Mouse (Mus musculus): ENCODE results near the gene Rcan2.
A peak's percentile ranks its signal among the peaks of the same experiment; 100 is the strongest.

Gene Rcan2

GRCm38 (mm10) chr17:44020707-44021220 is 219.6 kb downstream of the Rcan2 start:
- DNase-seq (ENCODE audit: low spot score in 2 of 2), result no peak

GRCm38 (mm10) chr17:44023842-44024241 is 222.7 kb downstream of the Rcan2 start:
- no peak for DNase-seq (ENCODE audit: low spot score in 2 of 2)

DNA sequence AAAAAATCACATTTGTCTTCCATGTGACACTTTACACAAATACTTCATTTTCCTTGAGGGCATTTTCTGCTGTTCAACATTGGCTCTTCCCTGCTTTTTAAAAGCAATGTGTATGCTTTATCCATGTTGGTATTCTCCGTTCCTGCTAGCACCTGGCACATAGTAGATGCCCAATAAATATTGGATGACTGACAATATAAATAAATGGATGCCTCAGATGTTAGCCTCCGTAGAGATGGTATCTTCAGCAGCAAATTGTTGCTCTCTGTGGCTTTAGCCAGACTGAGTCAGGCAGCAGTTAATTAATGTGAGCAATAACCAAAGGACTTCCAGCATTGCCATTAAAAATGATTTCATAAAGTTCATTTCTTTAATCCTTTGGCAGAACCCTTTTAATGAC is 223.9 kb downstream of the Rcan2 start:
- DNase-seq (ENCODE audit: low spot score in 2 of 2), result no peak

DNA sequence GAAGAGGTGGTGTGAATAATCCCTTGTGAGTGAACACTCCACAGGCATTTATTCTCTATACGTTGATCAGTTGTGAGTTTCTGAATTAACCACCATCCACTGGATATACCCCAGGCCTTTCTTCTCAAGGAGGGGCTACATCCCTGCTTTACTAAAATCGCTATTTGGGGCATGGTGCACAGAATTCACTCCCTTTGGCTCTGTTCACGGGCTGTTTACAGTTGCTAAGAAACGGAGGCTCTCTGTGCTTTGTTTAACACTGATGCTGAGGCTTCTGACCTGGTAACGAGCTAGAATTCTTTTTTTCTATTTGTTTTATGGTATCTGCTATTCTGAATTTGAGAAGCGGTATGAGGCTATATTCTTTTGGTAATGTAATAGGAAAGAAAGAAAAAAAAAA is 224.8 kb downstream of the Rcan2 start:
- DNase-seq (ENCODE audit: low spot score in 2 of 2), result peak in 1 of 2 experiments; percentile 18

DNA sequence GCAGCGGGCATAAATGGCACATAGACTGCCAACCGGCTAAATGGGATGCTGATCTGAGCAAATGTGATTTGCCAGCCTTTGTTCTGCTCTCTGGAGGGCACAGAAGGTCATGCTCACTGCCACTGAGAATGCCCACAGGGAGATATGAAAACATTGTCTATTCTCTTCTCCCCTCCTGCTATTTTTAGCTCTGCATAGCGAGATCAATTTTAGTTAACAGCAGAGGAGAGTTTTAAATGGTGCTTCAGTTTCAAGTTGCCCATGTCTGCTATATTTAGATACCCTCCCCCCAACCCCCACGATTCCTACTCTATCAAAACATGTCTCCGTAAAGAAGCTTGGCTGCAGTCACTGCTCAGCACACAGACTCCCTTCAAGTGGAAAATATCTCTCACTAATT is 225.2 kb downstream of the Rcan2 start:
- DNase-seq (ENCODE audit: low spot score in 2 of 2), result peak; percentile 18 to 20

GRCm38 (mm10) chr17:44026786-44027185 is 225.6 kb downstream of the Rcan2 start:
- DNase-seq (ENCODE audit: low spot score in 2 of 2), result no peak

DNA sequence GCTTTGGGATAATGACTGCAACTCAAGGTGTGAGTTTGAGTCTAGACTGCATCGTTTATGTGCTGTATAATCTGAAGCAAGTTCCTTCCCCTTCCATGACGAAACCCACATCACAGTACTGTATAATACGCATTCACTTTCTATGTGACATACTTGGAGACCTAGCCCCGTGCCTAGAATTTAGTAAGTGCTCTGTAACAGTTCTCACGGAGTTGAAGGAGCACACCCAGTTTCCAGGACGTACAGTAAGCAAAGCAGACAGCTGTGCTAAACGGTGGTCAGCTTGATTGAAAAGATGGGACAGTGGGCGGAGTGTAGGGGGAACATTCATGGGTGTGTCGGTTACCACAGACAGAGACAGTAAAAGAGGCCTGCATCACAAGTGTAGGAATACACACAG is 226.2 kb downstream of the Rcan2 start:
- DNase-seq (ENCODE audit: low spot score in 2 of 2), result no peak

GRCm38 (mm10) chr17:44029616-44030015 is 228.5 kb downstream of the Rcan2 start:
- no peak for DNase-seq (ENCODE audit: low spot score in 2 of 2)

DNA sequence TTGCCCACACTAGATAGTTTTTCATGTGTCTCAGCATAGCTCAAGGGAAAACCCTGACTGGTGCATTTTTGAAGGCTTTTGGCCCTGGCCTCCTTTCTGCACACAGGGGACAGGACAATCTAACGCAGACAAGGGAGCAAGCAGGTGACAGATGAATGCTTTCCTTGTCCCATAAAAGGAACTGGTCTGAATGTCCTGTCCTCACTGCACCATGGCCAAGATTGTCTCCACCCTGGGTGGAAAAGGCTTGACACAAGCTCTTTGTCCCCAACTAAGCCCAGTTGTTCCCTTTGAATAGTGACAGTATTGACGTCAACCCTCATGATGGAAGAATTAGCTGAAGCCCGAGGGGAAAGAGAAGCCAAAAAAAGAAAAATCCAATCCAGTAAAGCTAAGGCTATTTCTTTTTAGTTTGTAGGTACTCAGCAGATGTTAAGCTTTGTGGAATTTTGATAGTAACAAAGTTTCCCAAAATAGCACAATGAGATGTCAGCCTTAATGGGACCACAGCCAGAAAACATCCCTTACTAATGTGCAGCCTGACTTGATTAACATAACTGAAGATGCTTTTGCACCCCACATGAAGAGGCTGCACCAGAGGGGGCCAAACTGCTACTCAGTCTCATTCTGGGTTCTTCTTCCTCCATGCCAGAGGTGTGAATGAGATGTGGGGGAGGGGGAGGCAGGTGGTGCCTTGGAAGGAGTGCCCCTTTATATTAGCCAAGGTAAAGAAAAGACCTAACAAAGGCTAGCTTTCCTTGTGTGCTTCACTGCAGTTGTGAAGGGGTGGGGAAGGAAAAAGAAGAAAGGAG is 229.8 kb downstream of the Rcan2 start:
- peak; percentile 18 to 28 for DNase-seq (ENCODE audit: low spot score in 2 of 2)

DNA sequence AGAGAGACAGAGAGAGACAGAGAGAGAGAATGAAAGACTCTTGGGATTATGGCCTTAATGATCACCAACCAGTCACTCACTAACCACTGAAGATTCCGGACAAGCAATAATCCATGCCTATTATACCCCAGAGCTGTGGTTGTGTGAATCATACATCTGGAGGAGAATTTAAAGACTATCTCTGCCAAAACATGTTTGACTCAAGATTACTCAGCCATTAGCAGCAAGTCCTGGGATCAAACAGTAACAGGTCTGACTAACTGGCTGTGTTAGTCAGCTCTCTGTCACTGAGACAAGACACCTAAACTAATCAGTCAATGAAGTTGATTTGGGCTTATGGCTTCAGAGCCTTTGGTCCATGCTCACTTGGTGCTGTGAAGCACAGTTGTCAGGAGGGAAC is 233.9 kb downstream of the Rcan2 start:
- no peak for DNase-seq (ENCODE audit: low spot score in 2 of 2)

- DNase-seq (ENCODE audit: low spot score in 2 of 2), result peak; percentile 70 to 79
These were observed 237.5 kb downstream of the Rcan2 start for GRCm38 (mm10) chr17:44038656-44039055.

DNA sequence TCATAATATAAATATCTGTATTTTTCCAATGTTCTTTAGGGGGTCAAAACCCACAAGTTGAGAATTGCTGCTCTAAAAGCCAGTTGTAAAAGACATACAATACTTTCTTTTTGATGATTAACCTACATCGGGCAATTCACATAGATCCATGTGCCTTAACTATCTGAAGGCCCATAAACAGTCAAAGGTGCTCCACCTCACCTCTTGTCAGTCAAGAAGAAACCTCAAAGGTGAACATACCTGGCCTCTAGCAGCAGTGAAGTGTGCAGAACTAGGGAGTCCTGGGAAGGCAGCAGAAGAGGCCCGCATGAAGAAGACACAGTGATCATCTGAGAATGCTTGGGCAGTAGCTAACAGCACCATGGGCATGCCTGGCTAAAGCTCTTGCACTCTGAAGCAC is 239.3 kb downstream of the Rcan2 start:
- DNase-seq (ENCODE audit: low spot score in 2 of 2), result no peak

DNA sequence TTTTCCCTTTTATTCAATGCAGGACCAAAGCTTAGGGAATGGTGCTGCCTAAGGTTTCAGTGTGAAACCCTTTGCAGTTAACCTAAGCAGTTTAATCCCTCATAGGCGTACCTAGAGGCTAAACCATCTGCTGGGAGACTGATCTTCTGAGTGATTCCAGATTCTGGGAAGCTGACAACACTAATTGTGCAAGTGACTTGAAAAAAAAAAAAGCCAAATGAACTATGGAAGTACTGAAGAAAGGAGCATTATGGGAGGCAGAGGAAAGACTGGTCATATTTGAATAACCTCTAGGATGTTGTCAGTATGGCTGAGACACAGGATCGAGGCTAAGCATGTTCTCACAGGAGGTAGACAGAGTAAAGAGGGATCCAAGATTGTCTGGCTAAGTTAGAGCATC is 241.2 kb downstream of the Rcan2 start:
- no peak for DNase-seq (ENCODE audit: low spot score in 2 of 2)

DNA sequence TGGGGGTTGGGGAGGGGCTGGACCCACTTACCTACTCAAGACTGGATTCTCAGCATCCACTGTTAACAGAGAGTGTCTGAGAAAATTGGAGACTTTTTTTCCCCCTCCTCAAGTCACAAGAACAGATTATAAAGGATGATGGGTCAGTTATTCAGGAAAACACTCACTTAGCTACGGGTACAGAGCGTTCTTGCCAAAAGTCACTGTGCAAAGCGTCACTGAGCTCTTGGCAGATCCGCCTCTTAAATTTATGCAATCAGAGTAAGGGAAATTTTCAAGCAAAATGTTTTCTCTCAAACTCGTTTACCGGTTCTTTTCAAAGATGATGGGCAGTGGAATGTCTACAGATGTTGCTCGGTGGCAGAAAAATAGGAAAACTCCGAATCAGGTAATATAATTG is 241.7 kb downstream of the Rcan2 start:
- DNase-seq (ENCODE audit: low spot score in 2 of 2), result no peak

GRCm38 (mm10) chr17:44053427-44053826 is 252.3 kb downstream of the Rcan2 start:
- no peak for DNase-seq (ENCODE audit: low spot score in 2 of 2)

- no peak for DNase-seq (ENCODE audit: low spot score in 2 of 2)
These were observed 256.0 kb downstream of the Rcan2 start for GRCm38 (mm10) chr17:44057123-44057522.

- no peak for DNase-seq (ENCODE audit: low spot score in 2 of 2)
These were observed 257.0 kb downstream of the Rcan2 start for GRCm38 (mm10) chr17:44058145-44058544.

DNA sequence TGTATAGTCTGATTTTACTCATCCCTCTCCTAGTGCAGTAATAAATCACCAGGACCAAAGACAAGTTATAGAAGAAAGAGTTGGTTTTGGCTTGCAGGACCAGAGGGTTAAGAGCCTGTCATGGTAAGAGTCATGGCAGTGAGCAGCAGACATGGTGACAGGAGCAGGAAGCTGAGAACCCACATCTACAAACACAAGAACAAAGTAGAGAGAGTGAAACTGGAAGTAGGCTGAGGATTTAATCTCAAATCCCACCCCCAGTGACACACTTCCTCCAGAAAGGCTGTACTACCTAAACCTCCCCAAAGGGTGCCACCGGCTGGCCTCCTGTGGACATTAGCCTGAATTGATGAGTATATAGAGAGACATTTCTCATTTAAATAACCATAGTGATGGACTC is 259.6 kb downstream of the Rcan2 start:
- DNase-seq (ENCODE audit: low spot score in 2 of 2), result no peak

GRCm38 (mm10) chr17:44061289-44061890 is 260.2 kb downstream of the Rcan2 start:
- no peak for DNase-seq (ENCODE audit: low spot score in 2 of 2)

- no peak for DNase-seq (ENCODE audit: low spot score in 2 of 2)
These were observed 267.7 kb downstream of the Rcan2 start for GRCm38 (mm10) chr17:44068876-44069275.

- no peak for DNase-seq (ENCODE audit: low spot score in 2 of 2)
These were observed 270.5 kb downstream of the Rcan2 start for GRCm38 (mm10) chr17:44071680-44072079.

DNA sequence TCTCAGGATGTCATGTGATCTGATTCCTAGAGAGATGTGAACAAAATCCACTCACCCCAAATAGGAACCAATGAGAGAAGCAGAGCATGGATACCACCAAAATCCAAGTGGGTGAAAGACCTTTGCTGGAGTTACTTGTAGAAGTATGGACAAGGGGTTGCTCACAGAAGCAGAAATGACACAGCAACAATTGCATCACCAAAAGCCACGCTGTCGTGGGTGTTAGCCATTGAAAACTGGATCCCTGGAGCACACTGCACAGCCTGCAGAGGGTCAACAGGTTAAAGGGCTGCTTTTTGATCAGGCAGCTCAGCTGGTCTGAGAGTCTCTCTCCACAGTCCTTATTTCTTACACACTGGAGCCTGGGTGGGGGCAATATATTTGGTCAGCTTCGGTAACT is 274.4 kb downstream of the Rcan2 start:
- DNase-seq (ENCODE audit: low spot score in 2 of 2), result no peak

GRCm38 (mm10) chr17:44076051-44076680 is 275.0 kb downstream of the Rcan2 start:
- DNase-seq (ENCODE audit: low spot score in 2 of 2), result no peak

All from right cerebral cortex, adult 2 months (tissue).